Mouse (Mus musculus) left cerebral cortex, postnatal 4 days (tissue): ENCODE results near the gene Gpr87. TPM values are rescaled to one million over a fixed set of nuclear protein-coding genes. Genes with fewer than 3 reads are reported as not detected.

Experiments
- DNase-seq: peaks from one replicate; pipeline ENCODE4 v3.0.0-alpha.2; 2022
- intact Hi-C: fragments of 180-260 bp; cut with DNase I; formaldehyde crosslinking; loops from one replicate; pipeline ENCODE4 v1.15.1; 2025
- total RNA-seq, 2 experiments: library from RNA; stranded (reverse); gene quantifications; 2 replicates each; pipeline ENCODE4 v1.2.3; 2021

The Gpr87 gene
- total RNA-seq, result not detected

DNA sequence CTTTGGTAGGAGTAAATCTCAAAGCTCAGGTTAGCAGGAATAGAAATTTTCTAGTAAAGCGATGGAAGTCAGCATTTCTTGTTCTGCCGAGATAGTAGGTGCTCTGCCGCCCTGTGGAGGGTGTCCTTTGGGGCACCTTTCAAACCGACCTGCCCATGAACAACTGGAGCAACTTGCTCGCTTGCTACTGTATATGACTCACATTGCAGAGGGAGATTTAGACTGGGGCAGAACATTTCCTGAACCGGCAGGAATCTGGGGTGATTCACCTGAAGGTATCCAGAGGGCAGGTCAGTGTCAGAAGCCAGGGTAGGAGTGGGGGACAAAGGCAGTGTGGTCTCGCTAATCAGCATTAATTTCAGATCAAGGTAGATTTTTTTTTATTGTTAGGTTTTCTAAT, at the start of gene Gpr87:
Gpr87 (minus strand) TSS at position 167 of the 400 bp plus-strand sequence.
- no peak for DNase-seq
- intact Hi-C loops, result no loop called here

- peak; percentile 7 for DNase-seq
- intact Hi-C loops, result no loop called here
Observed at GRCm38 (mm10) chr3:59243384-59243783, 48.5 kb upstream of the Gpr87 start.

DNA sequence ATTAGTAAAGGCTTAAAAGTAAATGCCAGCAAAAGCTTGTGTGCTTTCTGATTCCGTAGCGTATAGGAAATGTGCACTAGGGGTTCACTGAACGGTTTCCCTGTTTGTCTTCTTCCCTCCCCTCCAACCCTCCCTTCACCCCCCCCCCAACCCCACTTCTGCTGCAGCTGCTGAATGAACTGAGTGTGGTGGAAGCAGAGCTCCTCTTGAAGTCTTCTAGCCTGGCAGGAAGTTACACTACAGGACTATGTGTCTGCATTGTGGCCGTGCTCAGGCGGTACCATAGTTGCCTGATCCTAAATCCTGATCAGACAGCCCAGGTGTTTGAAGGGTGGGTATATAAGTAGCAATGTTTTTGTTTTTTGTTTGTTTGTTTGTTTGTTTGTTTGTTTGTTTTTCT, 40.0 kb upstream of the Gpr87 start:
- no peak for DNase-seq
- intact Hi-C loops, result no loop called here

GRCm38 (mm10) chr3:59230912-59231311, 36.0 kb upstream of the Gpr87 start:
- intact Hi-C loops, result no loop called here
- DNase-seq, result no peak

DNA sequence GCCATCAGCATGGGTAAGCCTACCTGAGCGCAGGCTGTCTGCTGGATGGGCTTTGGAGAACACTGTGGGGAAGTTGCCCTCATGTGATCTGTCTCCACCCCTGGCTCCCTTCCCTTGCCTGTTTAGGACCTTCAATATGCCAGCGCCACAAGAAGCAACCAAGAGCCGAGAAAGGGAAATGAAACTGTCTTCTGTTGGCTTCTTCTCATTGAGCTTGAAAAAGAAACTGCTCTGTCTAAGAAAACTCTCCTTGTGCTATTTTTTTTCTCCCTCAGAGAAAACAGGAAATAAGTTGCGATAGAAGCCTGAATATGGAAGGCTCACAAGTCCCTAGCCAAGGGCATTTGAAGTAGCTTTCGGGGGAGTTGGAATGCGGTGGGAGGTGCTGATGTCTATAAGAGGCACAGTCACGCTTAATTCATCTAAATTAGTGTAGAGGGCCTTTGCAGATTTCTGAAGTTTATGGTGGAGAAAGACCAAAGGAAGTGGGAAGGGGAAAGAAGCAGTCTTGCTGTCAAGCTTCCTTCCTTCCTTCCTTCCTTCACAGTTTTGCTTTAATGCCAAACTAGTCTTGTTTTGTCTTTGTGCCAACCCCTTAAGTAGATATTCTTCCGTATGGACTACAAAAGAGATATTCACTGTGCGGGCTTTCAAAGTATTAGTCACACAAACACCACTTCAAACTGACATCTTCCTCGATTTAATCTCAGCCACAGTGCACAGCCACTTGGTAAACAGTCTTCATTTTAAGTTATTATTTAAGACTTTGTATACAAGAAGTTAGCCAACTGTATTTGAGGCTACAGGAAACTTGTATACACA, 34.0 kb upstream of the Gpr87 start:
- intact Hi-C loops, result no loop called here
- no peak for DNase-seq

DNA sequence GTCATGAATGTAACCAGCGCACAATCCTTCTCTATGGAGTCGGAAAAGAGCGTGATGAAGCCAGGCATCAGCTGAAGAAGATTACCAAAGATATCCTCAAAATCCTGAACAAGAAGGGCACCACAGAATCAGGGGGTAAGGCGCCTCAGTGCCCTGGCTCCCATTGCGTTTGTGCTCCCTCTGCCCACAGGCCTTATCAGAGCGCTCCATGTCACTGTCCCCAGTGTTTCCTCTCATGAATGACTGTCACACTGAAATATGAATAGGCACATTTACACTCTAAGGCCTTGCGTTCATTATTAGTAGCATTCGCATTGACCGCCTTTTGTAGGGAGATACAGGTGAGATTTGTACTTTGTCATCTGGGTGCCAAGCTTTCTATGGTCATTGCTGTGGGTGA, 32.8 kb upstream of the Gpr87 start:
- DNase-seq, result no peak

DNA sequence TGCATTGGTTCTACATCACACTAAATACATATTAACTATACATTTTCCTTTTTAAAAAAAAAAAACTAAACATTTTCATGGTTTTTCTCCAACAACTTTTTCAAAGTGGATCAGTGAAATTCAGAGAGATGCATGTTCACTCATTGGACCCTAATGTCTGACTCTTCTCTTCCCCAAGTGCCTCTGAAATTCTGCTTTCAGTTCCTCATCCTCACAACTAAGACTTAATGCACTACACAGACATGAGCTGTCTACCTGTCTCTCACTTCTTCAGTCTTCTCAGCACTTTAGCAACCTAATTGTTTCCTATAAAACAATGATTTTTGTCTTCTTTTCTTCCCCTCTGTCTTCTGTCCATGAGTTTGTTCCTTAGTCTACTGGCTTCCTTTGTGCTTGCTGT, 30.5 kb upstream of the Gpr87 start:
- intact Hi-C loops, result no loop called here
- no peak for DNase-seq

More for the DNA sequence above, 32.8 kb upstream of the Gpr87 start:
- intact Hi-C loops, result no loop called here

GRCm38 (mm10) chr3:59222303-59222702, 27.4 kb upstream of the Gpr87 start:
- intact Hi-C loops, result no loop called here
- no peak for DNase-seq

GRCm38 (mm10) chr3:59219326-59219725, 24.4 kb upstream of the Gpr87 start:
- DNase-seq, result no peak
- intact Hi-C loops, result no loop called here

GRCm38 (mm10) chr3:59217211-59217610, 22.3 kb upstream of the Gpr87 start:
- no peak for DNase-seq
- intact Hi-C loops, result no loop called here

DNA sequence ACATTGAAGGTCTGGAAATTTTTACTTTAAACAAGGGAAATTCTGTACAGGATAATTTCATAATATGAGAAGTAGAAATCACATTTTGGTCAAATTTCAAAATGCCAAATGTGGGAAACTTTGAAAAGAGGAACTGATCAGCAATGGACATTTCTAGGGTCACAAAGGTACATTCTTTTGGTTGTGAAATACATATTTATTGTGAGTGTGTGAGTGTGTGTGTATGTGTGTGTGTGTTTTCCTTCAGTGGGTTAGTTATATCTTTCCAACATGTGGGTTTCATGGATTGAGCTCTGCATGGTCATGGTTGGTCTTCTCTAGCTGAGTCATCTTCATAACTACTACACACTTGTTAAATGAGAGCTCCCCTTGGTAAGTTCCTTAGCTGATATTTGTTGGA, 17.5 kb upstream of the Gpr87 start:
- no peak for DNase-seq
- intact Hi-C loops, result no loop called here

DNA sequence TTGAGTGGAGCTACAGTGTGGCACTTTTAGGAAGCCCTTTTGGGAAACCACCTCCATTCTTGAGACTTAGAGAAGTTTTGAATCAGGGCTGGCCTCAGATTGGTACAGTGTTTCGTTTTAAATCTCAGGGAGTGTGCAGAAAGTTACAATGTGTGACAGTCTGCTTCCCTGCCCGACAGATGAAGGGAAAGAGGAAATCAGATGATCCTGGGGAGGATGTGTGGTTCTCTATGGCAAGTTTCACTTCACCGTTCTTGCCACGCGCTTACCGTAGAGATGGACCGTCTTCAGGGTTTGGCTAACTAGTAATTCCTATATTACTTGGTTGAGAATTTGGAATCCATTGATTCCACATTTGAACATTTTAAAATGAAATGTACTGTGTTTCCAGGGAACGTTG, 16.9 kb upstream of the Gpr87 start:
- no peak for DNase-seq
- intact Hi-C loops, result no loop called here

GRCm38 (mm10) chr3:59210727-59211126, 15.8 kb upstream of the Gpr87 start, which contains the start of gene P2ry13:
P2ry13 (minus strand) TSS chr3:59210882.
- intact Hi-C loops, result no loop called here
- DNase-seq, result no peak

GRCm38 (mm10) chr3:59210089-59210488, 15.2 kb upstream of the Gpr87 start:
- no peak for DNase-seq
- intact Hi-C loops, result no loop called here

DNA sequence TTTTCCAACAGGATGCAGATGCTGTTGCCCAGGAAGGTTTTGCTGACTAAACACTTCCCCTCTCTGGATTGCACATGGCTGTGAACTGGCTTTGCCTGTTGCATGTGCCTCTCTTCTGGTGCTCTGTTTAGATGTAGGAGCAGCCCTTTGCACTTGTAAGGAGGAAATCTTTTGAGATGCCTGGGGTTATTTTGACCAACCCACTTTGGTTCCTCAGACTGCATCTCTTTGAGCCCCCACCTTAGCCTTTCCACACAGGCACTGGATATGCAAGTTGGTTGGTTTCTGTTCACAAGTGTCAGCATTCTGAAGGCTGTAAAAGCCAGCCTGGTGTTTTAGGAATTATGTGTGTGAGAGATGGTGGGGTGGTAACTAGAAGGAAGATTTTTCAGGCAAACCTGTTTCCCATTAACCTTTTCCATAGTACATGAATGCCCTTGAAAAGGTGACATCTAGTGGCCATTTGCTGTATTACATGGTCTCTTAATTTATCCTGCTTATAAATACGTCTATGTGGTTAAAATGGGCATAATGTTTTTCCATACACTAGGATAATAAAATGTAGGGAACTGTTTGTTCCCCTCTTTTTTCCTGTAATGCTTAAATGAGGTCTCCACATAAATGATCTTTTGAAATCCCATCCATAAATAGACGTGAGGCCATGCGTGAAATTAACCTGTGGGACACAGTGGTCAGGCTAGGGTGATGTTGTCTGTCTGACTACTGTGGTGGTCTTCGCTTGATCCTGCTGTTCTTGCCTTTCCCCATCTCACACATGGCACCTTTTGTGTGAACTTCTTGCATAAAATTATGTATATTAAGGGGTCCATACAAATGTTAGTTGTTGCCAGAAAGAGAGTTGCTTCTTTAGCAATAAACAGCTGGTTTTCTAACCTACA, 14.0 kb upstream of the Gpr87 start:
- intact Hi-C loops, result loop anchor here (10.0 kb wide), 1 partner anchor 84 kb away; no protein-coding TSS in a partner anchor
- DNase-seq, result no peak

- intact Hi-C loops, result loop anchor here (10.0 kb wide), 1 partner anchor 81 kb away; no protein-coding TSS in a partner anchor
- no peak for DNase-seq
Observed at GRCm38 (mm10) chr3:59205941-59206340, 11.0 kb upstream of the Gpr87 start.

- intact Hi-C loops, result loop anchor here (10.0 kb wide), 1 partner anchor 80 kb away; no protein-coding TSS in a partner anchor
- no peak for DNase-seq
Observed at GRCm38 (mm10) chr3:59204719-59205503, 10.0 kb upstream of the Gpr87 start.

GRCm38 (mm10) chr3:59203802-59204520, 9.1 kb upstream of the Gpr87 start:
- no peak for DNase-seq
- intact Hi-C loops, result loop anchor here (10.0 kb wide), 1 partner anchor 79 kb away; no protein-coding TSS in a partner anchor

GRCm38 (mm10) chr3:59197329-59197948, 2.5 kb upstream of the Gpr87 start:
- DNase-seq, result peak; percentile 15
- intact Hi-C loops, result no loop called here
